Mouse (Mus musculus) thymus, postnatal 25 days (tissue): ENCODE results near the gene Pmis2.

ENCODE experiments used
- DNase-seq: peaks from one replicate; pipeline ENCODE4 v3.0.0; 2022

The Pmis2 gene

GRCm38 (mm10) chr7:30633762-30634412 lies 37.5 kb downstream of the Pmis2 start:
- DNase-seq: no peak

DNA sequence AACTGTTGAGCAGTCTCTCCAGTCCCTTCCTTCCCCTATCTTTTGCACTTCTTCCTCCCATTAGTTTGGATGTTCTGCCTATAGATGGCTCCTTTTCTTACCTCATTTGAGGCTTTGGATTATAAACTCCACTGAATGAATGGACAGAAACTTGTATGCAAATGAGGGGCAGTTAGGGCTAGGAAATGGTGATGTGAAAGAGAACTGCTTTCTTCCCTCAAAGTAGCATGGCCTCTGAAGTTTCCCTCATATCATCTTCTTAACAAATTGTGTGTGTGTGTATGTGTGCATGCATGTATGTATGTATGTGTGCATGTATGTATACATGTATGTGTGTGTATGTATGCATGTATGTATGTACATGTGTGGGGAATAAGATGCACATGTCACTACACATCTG lies 42.4 kb downstream of the Pmis2 start:
- no peak for DNase-seq

GRCm38 (mm10) chr7:30626647-30627046 lies 44.8 kb downstream of the Pmis2 start:
- DNase-seq: no peak

- DNase-seq: peak; percentile 85
Measured at GRCm38 (mm10) chr7:30625530-30626384, 45.6 kb downstream of the Pmis2 start, which contains the start of gene Cox6b1. TSS of gene Cox6b1 (minus strand) at chr7:30626151.
